Mouse (Mus musculus) monocyte, adult 5-6 weeks (primary cell): ENCODE measurements around the gene Gm49380. TPM values are rescaled to one million over a fixed set of nuclear protein-coding genes. Genes with fewer than 3 reads are reported as not detected.

Source experiments
- ATAC-seq: fragments of 153-309, 156-312 bp; replicated peaks from 2 replicates; pipeline ENCODE4 v1.8.0; 2017; ENCODE audit warnings: mild to moderate bottlenecking; ENCODE audit not compliant: low TSS enrichment, insufficient number of reproducible peaks, severe bottlenecking, poor library complexity, low FRiP score
- total RNA-seq: library from RNA; stranded (forward); fragments of 200-1000, 200-491, 200-594 nt; gene quantifications from 3 replicates; pipeline ENCODE4 v1.2.3, GENCODE M21; 2017

The Gm49380 gene
- total RNA-seq, 1 experiment from 2014 or later = not detected

- ATAC-seq = no peak
These were observed 33.1 kb downstream of the Gm49380 start for GRCm38 (mm10) chr9:44079997-44080780.

- ATAC-seq = no peak
These were observed 34.1 kb downstream of the Gm49380 start for GRCm38 (mm10) chr9:44078955-44079756.

GRCm38 (mm10) chr9:44078136-44078797 is 35.0 kb downstream of the Gm49380 start:
- ATAC-seq = no peak

GRCm38 (mm10) chr9:44077266-44077910 is 35.9 kb downstream of the Gm49380 start:
- no peak for ATAC-seq

GRCm38 (mm10) chr9:44076764-44077120 is 36.6 kb downstream of the Gm49380 start:
- peak; percentile 65 for ATAC-seq

- ATAC-seq = no peak
These were observed 37.1 kb downstream of the Gm49380 start for GRCm38 (mm10) chr9:44075996-44076763.

GRCm38 (mm10) chr9:44075276-44075995 is 37.9 kb downstream of the Gm49380 start:
- no peak for ATAC-seq

GRCm38 (mm10) chr9:44074395-44075275 is 38.7 kb downstream of the Gm49380 start:
- ATAC-seq = no peak

- ATAC-seq = no peak
These were observed 40.2 kb downstream of the Gm49380 start for GRCm38 (mm10) chr9:44073115-44073514.

- no peak for ATAC-seq
These were observed 40.7 kb downstream of the Gm49380 start for GRCm38 (mm10) chr9:44072599-44072915.

GRCm38 (mm10) chr9:44071914-44072598 is 41.2 kb downstream of the Gm49380 start:
- ATAC-seq = no peak

- no peak for ATAC-seq
These were observed 42.5 kb downstream of the Gm49380 start for GRCm38 (mm10) chr9:44070844-44071231.

GRCm38 (mm10) chr9:44070113-44070843 is 43.0 kb downstream of the Gm49380 start:
- ATAC-seq = no peak

- no peak for ATAC-seq
These were observed 44.0 kb downstream of the Gm49380 start for GRCm38 (mm10) chr9:44069252-44069651.

- no peak for ATAC-seq
These were observed 45.4 kb downstream of the Gm49380 start for GRCm38 (mm10) chr9:44067960-44068330.
